Mouse (Mus musculus) midbrain, postnatal 0 days (tissue): ENCODE results near the gene Ttc30a1. TPM values are rescaled to one million over a fixed set of nuclear protein-coding genes. Genes with fewer than 3 reads are reported as not detected.

Experiments used
- ATAC-seq: fragments of 200-750 bp; cut with Nextera tagmentation; 2 replicates; pipeline ENCODE4 v1.8.0; 2017; ENCODE audit warnings: moderate number of reproducible peaks, mild to moderate bottlenecking, moderate TSS enrichment, moderate library complexity; ENCODE audit not compliant: low FRiP score
- DNase-seq: peaks from one replicate; pipeline ENCODE4 v3.0.0-alpha.2; 2015; ENCODE audit warnings: low spot score
- H3K27ac ChIP-seq: fragments of 300-500 bp; sonication (generic); 2 replicates; pipeline ENCODE4 v1.5.1; 2014; ENCODE audit warnings: low read depth, mild to moderate bottlenecking, low read length, mixed read lengths
- H3K27me3 ChIP-seq: fragments of 300-500 bp; sonication (generic); 2 replicates; pipeline ENCODE4 v1.6.1; 2014; ENCODE audit warnings: low read length, control low read depth, mixed read lengths; ENCODE audit not compliant: insufficient read depth
- H3K36me3 ChIP-seq: fragments of 300-500 bp; sonication (generic); 2 replicates; pipeline ENCODE4 v1.6.1; 2014; ENCODE audit warnings: low read length, control low read depth, mixed read lengths; ENCODE audit not compliant: insufficient read depth
- H3K4me1 ChIP-seq: fragments of 300-500 bp; sonication (generic); 2 replicates; pipeline ENCODE4 v1.6.1; 2014; ENCODE audit warnings: mild to moderate bottlenecking, control low read depth, antibody characterized with exemption, low read length, mixed read lengths; ENCODE audit not compliant: insufficient read depth
- H3K4me2 ChIP-seq: fragments of 300-500 bp; sonication (generic); 2 replicates; pipeline ENCODE4 v1.6.1; 2014; ENCODE audit warnings: low read depth, mild to moderate bottlenecking, low read length, mixed read lengths; ENCODE audit not compliant: poor library complexity, severe bottlenecking
- H3K4me3 ChIP-seq: fragments of 300-500 bp; sonication (generic); 2 replicates; pipeline ENCODE4 v1.5.1; 2014; ENCODE audit warnings: low read depth, mild to moderate bottlenecking, low read length, moderate library complexity
- H3K9ac ChIP-seq: fragments of 300-500 bp; sonication (generic); replicated peaks from 2 replicates; pipeline ENCODE4 v1.6.1; 2014; ENCODE audit warnings: mild to moderate bottlenecking, low read length, moderate library complexity, mixed read lengths; ENCODE audit not compliant: poor library complexity, severe bottlenecking
- H3K9me3 ChIP-seq: fragments of 300-500 bp; sonication (generic); 2 replicates; pipeline ENCODE4 v1.6.1; 2016; ENCODE audit warnings: low read length, control low read depth
- CTCF ChIP-seq: IDR thresholded peaks from 2 replicates; pipeline ENCODE4 v1.5.1; 2016; ENCODE audit warnings: antibody characterized with exemption, mild to moderate bottlenecking
- WGBS: fragments of 180-500 bp; shearing (Covaris S2); extraction: QIAGEN DNeasy Blood & Tissue Kit; methylation state at CpG from one replicate; pipeline ENCODE4 v1.1.7; 2014; 5-methylcytosine and 5-hydroxymethylcytosine counted together
- polyA plus RNA-seq: library from polyadenylated mRNA; unstranded; fragments of >200 nt; fragmentation: Nextera tagmentation; extraction: Ambion mirVana; gene quantifications from 2 replicates; pipeline ENCODE4 v1.2.1, GENCODE M21; 2015
- total RNA-seq: library from RNA; depleted of rRNA; stranded (reverse); fragments of >200 nt; gene quantifications from 2 replicates; pipeline ENCODE4 v1.2.3, GENCODE M21; 2014

Ttc30a1 gene
- total and polyA plus RNA-seq, 2 experiments from 2014 or later = 5.2 to 12.7 TPM

GRCm38 (mm10) chr2:75997726-75998125 is 16.0 kb upstream of the Ttc30a1 start:
- no peaks in the 10 kb centered on the region for H3K36me3 ChIP-seq
- 71% methylated on average over 12 of the region's 12 CpGs for WGBS
- no peak overlapping the region for H3K9ac ChIP-seq
- H3K27me3 ChIP-seq = no peaks in the 10 kb centered on the region
- DNase-seq = no peak
- H3K4me2 ChIP-seq = no peak overlapping the region
- no peak for ATAC-seq
- H3K9me3 ChIP-seq = no peaks in the 10 kb centered on the region
- H3K4me3 ChIP-seq = no peak overlapping the region
- H3K4me1 ChIP-seq = no peaks in the 10 kb centered on the region
- TF ChIP-seq CTCF = no peak
- no peak overlapping the region for H3K27ac ChIP-seq

GRCm38 (mm10) chr2:75994841-75995240 is 13.1 kb upstream of the Ttc30a1 start:
- Histone ChIP-seq H3K36me3 (no peaks in the 10 kb centered on the region), H3K9ac (no peak overlapping the region), H3K27ac (no peak overlapping the region), H3K4me1 (no peaks in the 10 kb centered on the region), H3K27me3 (no peaks in the 10 kb centered on the region), H3K4me2 (no peak overlapping the region), H3K4me3 (no peak overlapping the region), H3K9me3 (no peaks in the 10 kb centered on the region)
- WGBS = 96% methylated on average over 11 of the region's 11 CpGs
- DNase-seq = no peak
- no peak for TF ChIP-seq CTCF
- ATAC-seq = no peak

GRCm38 (mm10) chr2:75991581-75992205 is 9.9 kb upstream of the Ttc30a1 start:
- DNase-seq (no peak), ATAC-seq (no peak)
- no peaks in the 10 kb centered on the region for H3K9me3 ChIP-seq
- H3K9ac ChIP-seq = no peak overlapping the region
- H3K36me3 ChIP-seq = no peaks in the 10 kb centered on the region
- H3K27ac ChIP-seq = no peak overlapping the region
- no peaks in the 10 kb centered on the region for H3K27me3 ChIP-seq
- no peak overlapping the region for H3K4me3 ChIP-seq
- no peaks in the 10 kb centered on the region for H3K4me1 ChIP-seq
- no peak for TF ChIP-seq CTCF
- H3K4me2 ChIP-seq = no peak overlapping the region
- WGBS = 78% methylated on average over 6 of the region's 6 CpGs

- Histone ChIP-seq H3K9ac (no peak overlapping the region), H3K4me1 (no peaks in the 10 kb centered on the region), H3K4me3 (no peak overlapping the region), H3K36me3 (no peaks in the 10 kb centered on the region), H3K9me3 (no peaks in the 10 kb centered on the region), H3K27me3 (no peaks in the 10 kb centered on the region), H3K4me2 (no peak overlapping the region), H3K27ac (no peak overlapping the region)
- TF ChIP-seq CTCF = peak; percentile 68
- peak; percentile 61 for DNase-seq
- ATAC-seq = no peak
- 58% methylated on average over 13 of the region's 13 CpGs for whole genome bisulfite sequencing
Measured at GRCm38 (mm10) chr2:75990885-75991539, 9.2 kb upstream of the Ttc30a1 start.

GRCm38 (mm10) chr2:75989694-75990093 is 7.9 kb upstream of the Ttc30a1 start:
- Histone ChIP-seq H3K4me2 (no peak overlapping the region), H3K4me1 (no peaks in the 10 kb centered on the region), H3K27ac (peak overlapping the region; percentile 77), H3K9ac (no peak overlapping the region), H3K36me3 (no peaks in the 10 kb centered on the region), H3K9me3 (no peaks in the 10 kb centered on the region), H3K27me3 (no peaks in the 10 kb centered on the region), H3K4me3 (no peak overlapping the region)
- no peak for TF ChIP-seq CTCF
- ATAC-seq = no peak
- WGBS = 47% methylated on average over 4 of the region's 4 CpGs
- DNase-seq = no peak

- H3K4me3 ChIP-seq = 0 out of 2 replicates have a peak overlapping the region, but pooled peaks have one; percentile 10
- H3K9me3 ChIP-seq = no peaks in the 10 kb centered on the region
- H3K27ac ChIP-seq = peak overlapping the region; percentile 77
- 21% methylated on average over 7 of the region's 7 CpGs for WGBS
- no peaks in the 10 kb centered on the region for H3K36me3 ChIP-seq
- ATAC-seq (peak; percentile 75), DNase-seq (peak; percentile 65)
- H3K4me2 ChIP-seq = peak overlapping the region; percentile 35
- no peak; the same call in none of the 2 replicates for TF ChIP-seq CTCF
- peak overlapping the region; percentile 14; the same call in 1 of the 2 replicates for H3K9ac ChIP-seq
- no peaks in the 10 kb centered on the region for H3K4me1 ChIP-seq
- H3K27me3 ChIP-seq = no peaks in the 10 kb centered on the region
Measured at GRCm38 (mm10) chr2:75988779-75989363, 7.1 kb upstream of the Ttc30a1 start.
